Mouse (Mus musculus): ENCODE measurements around the gene Olfr247. TPM values are rescaled to one million over a fixed set of nuclear protein-coding genes. Genes with fewer than 3 reads are reported as not detected.
"Not testable (repeated sequence)": the region's sequence is repeated elsewhere in the genome, so short reads cannot be mapped to it uniquely, and the experiment has no call there.

Olfr247 gene
- not detected in 2 replicates for total RNA-seq (2014; rRNA removed)
- not detected in 2 replicates for polyA plus RNA-seq (2015; fragmentation: Nextera tagmentation; extraction: Ambion mirVana)

- not testable (repeated sequence) for H3K36me3 ChIP-seq (ENCODE audit: insufficient read depth); H3K4me1 ChIP-seq (ENCODE audit: insufficient read depth); DNase-seq; H3K9me3 ChIP-seq (ENCODE audit: low read length); H3K27ac ChIP-seq (ENCODE audit: low read depth, low read length); H3K27me3 ChIP-seq (ENCODE audit: insufficient read depth, low read length); ATAC-seq; H3K4me2 ChIP-seq (ENCODE audit: low read depth); H3K4me3 ChIP-seq (ENCODE audit: low read depth, low read length); H3K9ac ChIP-seq
- no CpG with 5 or more reads among the region's 2 CpGs for WGBS
Measured at GRCm38 (mm10) chr10:129976040-129976439, at the start of gene Olfr247. Olfr247 (minus strand) TSS chr10:129976140.

- H3K9ac ChIP-seq, result no peak within 1 kb of the TSS
- no peak within 1 kb of the TSS for H3K27ac ChIP-seq (ENCODE audit: low read depth, low read length)
- H3K36me3 ChIP-seq (ENCODE audit: insufficient read depth), result no peaks in the 10 kb centered on the region
- DNase-seq (no peak), ATAC-seq (no peak)
- no peaks in the 10 kb centered on the region for H3K27me3 ChIP-seq (ENCODE audit: insufficient read depth, low read length)
- no peak within 1 kb of the TSS for H3K4me2 ChIP-seq (ENCODE audit: low read depth)
- H3K9me3 ChIP-seq (ENCODE audit: low read length), result no peaks in the 10 kb centered on the region
- H3K4me1 ChIP-seq (ENCODE audit: insufficient read depth), result no peaks in the 10 kb centered on the region
- H3K4me3 ChIP-seq (ENCODE audit: low read depth, low read length), result no peak within 1 kb of the TSS
- TF ChIP-seq CTCF (IDR thresholded peaks at IDR 0.05; ENCODE audit: low read depth), result no peak
Measured at GRCm38 (mm10) chr10:130012321-130012720, 36.4 kb upstream of the Olfr247 start, which contains the start of gene Olfr820. Olfr820 (plus strand) TSS chr10:130012621.

DNA sequence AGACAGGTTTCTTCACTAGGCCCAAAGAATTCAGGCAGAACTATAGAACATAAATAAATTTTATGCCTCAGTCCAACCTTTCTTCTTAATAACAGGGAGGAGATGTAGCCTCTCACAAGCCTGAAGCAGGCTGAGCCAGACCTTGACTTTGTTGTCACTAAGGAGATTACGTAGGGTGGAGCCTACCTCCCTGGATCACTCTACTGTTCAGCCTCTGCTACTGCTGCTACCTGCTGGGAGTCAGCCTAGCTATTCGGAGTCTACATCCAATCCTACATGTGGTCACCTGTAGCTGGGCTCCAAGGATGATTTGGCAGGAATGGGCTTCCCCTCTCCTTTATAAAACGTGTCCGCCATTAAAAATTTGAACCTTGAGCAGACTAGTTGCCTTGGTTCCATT, 29.4 kb upstream of the Olfr247 start:
- H3K4me1 ChIP-seq (ENCODE audit: insufficient read depth); H3K9me3 ChIP-seq (ENCODE audit: low read length); H3K4me2 ChIP-seq (ENCODE audit: low read depth); H3K36me3 ChIP-seq (ENCODE audit: insufficient read depth); H3K9ac ChIP-seq; H3K27ac ChIP-seq (ENCODE audit: low read depth, low read length); H3K27me3 ChIP-seq (ENCODE audit: insufficient read depth, low read length); H3K4me3 ChIP-seq (ENCODE audit: low read depth, low read length); ATAC-seq; DNase-seq: not testable (repeated sequence)
- WGBS, result 90% methylated on average over 4 of the region's 4 CpGs

- not testable (repeated sequence) for H3K4me1 ChIP-seq (ENCODE audit: insufficient read depth); H3K9me3 ChIP-seq (ENCODE audit: low read length); H3K4me3 ChIP-seq (ENCODE audit: low read depth, low read length); H3K27me3 ChIP-seq (ENCODE audit: insufficient read depth, low read length); H3K36me3 ChIP-seq (ENCODE audit: insufficient read depth); ATAC-seq; H3K27ac ChIP-seq (ENCODE audit: low read depth, low read length); DNase-seq; H3K9ac ChIP-seq; H3K4me2 ChIP-seq (ENCODE audit: low read depth)
- 86% methylated on average over 4 of the region's 4 CpGs for WGBS
Measured at GRCm38 (mm10) chr10:130004104-130004503, 28.2 kb upstream of the Olfr247 start.

- H3K9me3 ChIP-seq (ENCODE audit: low read length); DNase-seq: not testable (repeated sequence)
Measured at GRCm38 (mm10) chr10:129984962-129985361, 9.0 kb upstream of the Olfr247 start, which contains the start of gene Gm10310. Gm10310 (minus strand) TSS chr10:129985062.

DNA sequence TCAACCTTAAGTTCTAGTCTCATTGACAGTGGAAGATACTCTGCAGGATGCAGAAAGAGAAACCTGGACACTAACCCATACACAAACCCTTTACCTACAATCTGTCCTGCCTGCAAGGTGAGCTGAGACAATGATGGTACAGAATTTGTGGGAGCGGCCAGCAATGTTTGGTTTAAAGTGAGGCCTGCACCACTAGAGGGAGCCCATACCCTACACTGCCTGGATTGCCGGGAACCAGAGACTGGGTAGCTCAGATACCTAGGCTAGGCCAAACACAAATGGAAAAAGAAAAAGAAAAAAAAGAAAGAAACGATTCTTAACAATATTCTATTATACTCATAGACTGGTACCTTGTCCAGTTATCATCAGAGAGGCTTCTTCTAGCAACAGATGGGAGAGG, 5.9 kb upstream of the Olfr247 start:
- ATAC-seq; H3K4me3 ChIP-seq (ENCODE audit: low read depth, low read length); H3K4me2 ChIP-seq (ENCODE audit: low read depth); H3K36me3 ChIP-seq (ENCODE audit: insufficient read depth); H3K9ac ChIP-seq; H3K4me1 ChIP-seq (ENCODE audit: insufficient read depth); H3K27me3 ChIP-seq (ENCODE audit: insufficient read depth, low read length); H3K9me3 ChIP-seq (ENCODE audit: low read length); H3K27ac ChIP-seq (ENCODE audit: low read depth, low read length); DNase-seq: not testable (repeated sequence)
- WGBS, result no CpG with 5 or more reads among the region's 3 CpGs

More at GRCm38 (mm10) chr10:129984962-129985361, 9.0 kb upstream of the Olfr247 start, which contains the start of gene Gm10310:
- not testable (repeated sequence) for H3K36me3 ChIP-seq (ENCODE audit: insufficient read depth); H3K27me3 ChIP-seq (ENCODE audit: insufficient read depth, low read length); H3K4me3 ChIP-seq (ENCODE audit: low read depth, low read length); H3K4me2 ChIP-seq (ENCODE audit: low read depth); H3K9ac ChIP-seq; ATAC-seq; H3K27ac ChIP-seq (ENCODE audit: low read depth, low read length); H3K4me1 ChIP-seq (ENCODE audit: insufficient read depth)
- no CpG with 5 or more reads among the region's 1 CpGs for WGBS

DNA sequence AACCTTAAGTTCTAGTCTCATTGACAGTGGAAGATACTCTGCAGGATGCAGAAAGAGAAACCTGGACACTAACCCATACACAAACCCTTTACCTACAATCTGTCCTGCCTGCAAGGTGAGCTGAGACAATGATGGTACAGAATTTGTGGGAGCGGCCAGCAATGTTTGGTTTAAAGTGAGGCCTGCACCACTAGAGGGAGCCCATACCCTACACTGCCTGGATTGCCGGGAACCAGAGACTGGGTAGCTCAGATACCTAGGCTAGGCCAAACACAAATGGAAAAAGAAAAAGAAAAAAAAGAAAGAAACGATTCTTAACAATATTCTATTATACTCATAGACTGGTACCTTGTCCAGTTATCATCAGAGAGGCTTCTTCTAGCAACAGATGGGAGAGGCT, 2.9 kb downstream of the Olfr247 start:
- no CpG with 5 or more reads among the region's 3 CpGs for WGBS
- H3K4me3 ChIP-seq (ENCODE audit: low read depth, low read length); H3K9ac ChIP-seq; H3K9me3 ChIP-seq (ENCODE audit: low read length); H3K4me2 ChIP-seq (ENCODE audit: low read depth); H3K27ac ChIP-seq (ENCODE audit: low read depth, low read length); ATAC-seq; H3K4me1 ChIP-seq (ENCODE audit: insufficient read depth); H3K27me3 ChIP-seq (ENCODE audit: insufficient read depth, low read length); H3K36me3 ChIP-seq (ENCODE audit: insufficient read depth); DNase-seq: not testable (repeated sequence)

- not testable (repeated sequence) for H3K27me3 ChIP-seq (ENCODE audit: insufficient read depth, low read length); H3K9me3 ChIP-seq (ENCODE audit: low read length); H3K36me3 ChIP-seq (ENCODE audit: insufficient read depth); H3K9ac ChIP-seq; ATAC-seq; H3K4me1 ChIP-seq (ENCODE audit: insufficient read depth); H3K4me2 ChIP-seq (ENCODE audit: low read depth); H3K4me3 ChIP-seq (ENCODE audit: low read depth, low read length); DNase-seq; H3K27ac ChIP-seq (ENCODE audit: low read depth, low read length)
- WGBS, result 81% methylated on average over 2 of the region's 2 CpGs
Measured at GRCm38 (mm10) chr10:129967166-129967565, 8.8 kb downstream of the Olfr247 start, which contains the start of gene Olfr819. Olfr819 (minus strand) TSS chr10:129967266.

DNA sequence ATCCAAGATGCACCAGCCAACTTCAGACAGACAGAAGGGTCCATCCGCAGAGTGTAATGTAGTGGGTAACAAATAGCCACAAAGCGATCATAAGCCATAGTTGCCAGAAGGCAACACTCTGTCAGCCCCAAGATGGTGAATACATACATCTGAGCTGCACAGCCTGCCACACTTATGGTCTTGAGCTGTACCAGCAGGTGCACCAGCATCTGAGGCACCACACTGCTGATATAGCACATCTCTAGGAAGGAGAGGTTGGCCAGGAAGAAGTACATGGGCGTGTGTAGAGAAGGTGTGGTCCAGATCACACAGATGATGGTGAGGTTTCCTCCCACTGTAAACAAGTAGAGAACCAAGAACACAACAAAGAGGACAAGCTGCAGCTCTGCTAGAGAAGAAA, 9.7 kb downstream of the Olfr247 start:
- not testable (repeated sequence) for H3K9ac ChIP-seq; H3K4me1 ChIP-seq (ENCODE audit: insufficient read depth); ATAC-seq; H3K4me3 ChIP-seq (ENCODE audit: low read depth, low read length); H3K27me3 ChIP-seq (ENCODE audit: insufficient read depth, low read length); DNase-seq; H3K36me3 ChIP-seq (ENCODE audit: insufficient read depth); H3K27ac ChIP-seq (ENCODE audit: low read depth, low read length); H3K4me2 ChIP-seq (ENCODE audit: low read depth); H3K9me3 ChIP-seq (ENCODE audit: low read length)
- 95% methylated on average over 2 of the region's 3 CpGs for WGBS
